Mouse (Mus musculus) kidney, adult 2 months (tissue): ENCODE measurements around the gene Gm6460.
"Not testable (repeated sequence)": the region's sequence is repeated elsewhere in the genome, so short reads cannot be mapped to it uniquely, and the experiment has no call there.

Experiments used
- CTCF ChIP-seq: fragments of 200-500 bp; conservative IDR thresholded peaks from 2 replicates; pipeline ENCODE4 v1.5.1; 2011; ENCODE audit warnings: low read depth, mild to moderate bottlenecking, control low read depth, low read length, moderate library complexity, mixed read lengths; ENCODE audit not compliant: insufficient read depth, insufficient read length
- POLR2A ChIP-seq: fragments of 200-500 bp; IDR thresholded peaks from one replicate; pipeline ENCODE4 v1.6.1; 2011; ENCODE audit warnings: low read depth, low read length, control low read depth

GRCm38 (mm10) chr5:11594613-11595012 is at the start of gene Gm6460:
- not testable (repeated sequence) for TF ChIP-seq CTCF, POLR2A
